Mouse (Mus musculus): ENCODE results near the gene Mrps27. TPM values are rescaled to one million over a fixed set of nuclear protein-coding genes. Genes with fewer than 3 reads are reported as not detected.

The Mrps27 gene
- total RNA-seq, 2 experiments from 2014 or later = 23.2 to 26.3 TPM

- Histone ChIP-seq H3K27ac (peak overlapping the region; percentile 86; the same call in 1 of the 2 replicates), H3K4me3 (no peak overlapping the region)
- no peak for DNase-seq (ENCODE audit: low spot score in 2 of 2)
- TF ChIP-seq CTCF (conservative IDR thresholded peaks at IDR 0.05) = no peak
These were observed 97.3 kb downstream of the Mrps27 start for GRCm38 (mm10) chr13:99441700-99442433.

GRCm38 (mm10) chr13:99442434-99443249 is 98.1 kb downstream of the Mrps27 start:
- Histone ChIP-seq H3K27ac (peak overlapping the region; percentile 86; the same call in 1 of the 2 replicates), H3K4me3 (no peak overlapping the region)
- no peak for DNase-seq (ENCODE audit: low spot score in 2 of 2)
- TF ChIP-seq CTCF (conservative IDR thresholded peaks at IDR 0.05) = no peak

GRCm38 (mm10) chr13:99443484-99444175 is 99.0 kb downstream of the Mrps27 start:
- no peak for TF ChIP-seq CTCF (conservative IDR thresholded peaks at IDR 0.05)
- Histone ChIP-seq H3K27ac (peak overlapping the region; percentile 86), H3K4me3 (no peak overlapping the region; the same call in 1 of the 2 replicates)
- no peak for DNase-seq (ENCODE audit: low spot score in 2 of 2)

- TF ChIP-seq CTCF (conservative IDR thresholded peaks at IDR 0.05) = no peak
- peak in 1 of 2 experiments; percentile 63 for DNase-seq (ENCODE audit: low spot score in 2 of 2)
- Histone ChIP-seq H3K4me3 (peak overlapping the region; percentile 8; the same call in 1 of the 2 replicates), H3K27ac (peak overlapping the region; percentile 86)
These were observed 99.9 kb downstream of the Mrps27 start for GRCm38 (mm10) chr13:99444431-99444871.

- DNase-seq (ENCODE audit: low spot score in 2 of 2) = no peak
- H3K4me3 ChIP-seq = peak overlapping the region; percentile 8; the same call in 1 of the 2 replicates
- peak overlapping the region; percentile 86 for H3K27ac ChIP-seq
These were observed 100.3 kb downstream of the Mrps27 start for GRCm38 (mm10) chr13:99444880-99445279.

GRCm38 (mm10) chr13:99447002-99447401 is 102.4 kb downstream of the Mrps27 start:
- DNase-seq (ENCODE audit: low spot score in 2 of 2) = no peak

More at GRCm38 (mm10) chr13:99444880-99445279, 100.3 kb downstream of the Mrps27 start:
- no peak for TF ChIP-seq CTCF (conservative IDR thresholded peaks at IDR 0.05)

GRCm38 (mm10) chr13:99447403-99448199 is 103.0 kb downstream of the Mrps27 start:
- peak; percentile 29 for TF ChIP-seq CTCF (conservative IDR thresholded peaks at IDR 0.05)
- Histone ChIP-seq H3K4me3 (peak overlapping the region; percentile 29), H3K27ac (peak overlapping the region; percentile 86)
- peak; percentile 69 to 76 for DNase-seq (ENCODE audit: low spot score in 2 of 2)

More at GRCm38 (mm10) chr13:99447002-99447401, 102.4 kb downstream of the Mrps27 start:
- H3K27ac ChIP-seq = peak overlapping the region; percentile 86
- peak overlapping the region; percentile 29 for H3K4me3 ChIP-seq
- TF ChIP-seq CTCF (conservative IDR thresholded peaks at IDR 0.05) = no peak

GRCm38 (mm10) chr13:99448278-99448677 is 103.7 kb downstream of the Mrps27 start:
- Histone ChIP-seq H3K4me3 (no peak overlapping the region), H3K27ac (peak overlapping the region; percentile 86)
- DNase-seq (ENCODE audit: low spot score in 2 of 2) = no peak
- TF ChIP-seq CTCF (conservative IDR thresholded peaks at IDR 0.05) = no peak

- peak overlapping the region; percentile 36; the same call in 1 of the 2 replicates for H3K27ac ChIP-seq
- no peak for DNase-seq (ENCODE audit: low spot score in 2 of 2)
- TF ChIP-seq CTCF (conservative IDR thresholded peaks at IDR 0.05) = no peak
- no peak overlapping the region for H3K4me3 ChIP-seq
These were observed 105.0 kb downstream of the Mrps27 start for GRCm38 (mm10) chr13:99449547-99449946.

GRCm38 (mm10) chr13:99450766-99451165 is 106.2 kb downstream of the Mrps27 start:
- Histone ChIP-seq H3K27ac (peak overlapping the region; percentile 36), H3K4me3 (no peak overlapping the region)
- no peak for TF ChIP-seq CTCF (conservative IDR thresholded peaks at IDR 0.05)
- DNase-seq (ENCODE audit: low spot score in 2 of 2) = no peak

GRCm38 (mm10) chr13:99451276-99451675 is 106.7 kb downstream of the Mrps27 start:
- no peak for TF ChIP-seq CTCF (conservative IDR thresholded peaks at IDR 0.05)
- Histone ChIP-seq H3K27ac (peak overlapping the region; percentile 36; the same call in 1 of the 2 replicates), H3K4me3 (no peak overlapping the region)
- no peak for DNase-seq (ENCODE audit: low spot score in 2 of 2)

- H3K27ac ChIP-seq = peak overlapping the region; percentile 40; the same call in 1 of the 2 replicates
- TF ChIP-seq CTCF (conservative IDR thresholded peaks at IDR 0.05) = no peak
- no peak for DNase-seq (ENCODE audit: low spot score in 2 of 2)
- H3K4me3 ChIP-seq = no peak overlapping the region
These were observed 107.9 kb downstream of the Mrps27 start for GRCm38 (mm10) chr13:99452444-99452843.

Measured in layer of hippocampus, adult 2 months (tissue).